ENCODE assay signal across 8 mouse cellular contexts in the genomic region with DNA sequence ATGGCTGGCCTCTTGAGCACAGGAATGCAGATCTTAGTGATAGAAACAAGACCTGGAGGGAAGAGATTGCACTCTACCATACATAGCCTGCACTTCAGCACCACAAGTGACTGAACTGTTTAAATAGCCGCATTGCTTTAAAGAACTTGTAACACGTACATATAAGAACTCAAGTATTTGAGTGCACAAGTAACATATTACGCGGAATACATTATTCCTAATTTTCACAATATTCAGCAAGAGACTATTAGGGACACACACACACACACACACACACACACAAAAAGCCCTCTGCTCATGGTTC. TPM values are rescaled to one million over a fixed set of nuclear protein-coding genes. Genes with fewer than 3 reads are reported as not detected.
DNase-seq lines count a peak whose midpoint lies in the region; ATAC-seq and TF ChIP-seq lines count a peak whose summit lies in the region.

No protein-coding gene starts in this region.

- ATAC-seq in kidney, embryonic 14.5 days (ENCODE audit: low FRiP score, low TSS enrichment): no peak
- no peak for ATAC-seq in hindbrain, embryonic 16.5 days
- ATAC-seq in midbrain, embryonic 14.5 days (ENCODE audit: low FRiP score, low TSS enrichment): no peak

- no peaks in the 10 kb centered on the region for H3K36me3 ChIP-seq in kidney, embryonic 14.5 days (ENCODE audit: control insufficient read depth, insufficient read depth, low read length)
- no peaks in the 10 kb centered on the region for H3K36me3 ChIP-seq in hindbrain, embryonic 16.5 days (ENCODE audit: control insufficient read depth, insufficient read depth, low read length)
- H3K36me3 ChIP-seq in midbrain, embryonic 14.5 days (ENCODE audit: control insufficient read depth, insufficient read depth, low read length): no peaks in the 10 kb centered on the region

- H3K4me1 ChIP-seq in kidney, embryonic 14.5 days (ENCODE audit: control insufficient read depth, insufficient read depth, low read length): peaks cover 15% of the 10 kb centered on the region; the same call in 1 of the 2 replicates
- peaks cover 6% of the 10 kb centered on the region for H3K4me1 ChIP-seq in cortical plate, adult 2 months (ENCODE audit: control insufficient read depth, insufficient read depth, low read length)
- peaks cover 30% of the 10 kb centered on the region for H3K4me1 ChIP-seq in hindbrain, embryonic 16.5 days (ENCODE audit: control insufficient read depth, insufficient read depth, low read depth, low read length)
- H3K4me1 ChIP-seq in midbrain, embryonic 14.5 days (ENCODE audit: control insufficient read depth, insufficient read depth, low read length): peaks cover 17% of the 10 kb centered on the region

- H3K4me2 ChIP-seq in kidney, embryonic 14.5 days (replicated peaks; ENCODE audit: low read depth, low read length): peak overlapping the region; percentile 55
- peak overlapping the region; percentile 85 for H3K4me2 ChIP-seq in hindbrain, embryonic 16.5 days (ENCODE audit: low read length)
- H3K4me2 ChIP-seq in midbrain, embryonic 14.5 days (ENCODE audit: low read length): peak overlapping the region; percentile 71

- 68% methylated on average over 4 of the region's 4 CpGs for WGBS in kidney, embryonic 14.5 days
- 72% methylated on average over 4 of the region's 4 CpGs for WGBS in hindbrain, embryonic 16.5 days
- WGBS in midbrain, embryonic 14.5 days: 76% methylated on average over 4 of the region's 4 CpGs

- no peak for TF ChIP-seq POLR2A in cortical plate, adult 2 months (IDR thresholded peaks at IDR 0.05; ENCODE audit: extremely low read depth, insufficient read depth, low read length)

- no peak for TF ChIP-seq CTCF in cortical plate, adult 2 months (IDR thresholded peaks at IDR 0.05; ENCODE audit: extremely low read depth, insufficient read depth, low read length)

- H3K27me3 ChIP-seq in kidney, embryonic 14.5 days (ENCODE audit: control insufficient read depth, insufficient read depth, low read length): no peaks in the 10 kb centered on the region
- no peaks in the 10 kb centered on the region for H3K27me3 ChIP-seq in hindbrain, embryonic 16.5 days (replicated peaks; ENCODE audit: control insufficient read depth, insufficient read depth, low read length)
- no peaks in the 10 kb centered on the region for H3K27me3 ChIP-seq in midbrain, embryonic 14.5 days (ENCODE audit: control insufficient read depth, insufficient read depth, low read length)

- H3K4me3 ChIP-seq in kidney, embryonic 14.5 days (ENCODE audit: low read length): peak overlapping the region; percentile 67
- peak overlapping the region; percentile 86; the same call in 1 of the 2 replicates for H3K4me3 ChIP-seq in cortical plate, adult 2 months (ENCODE audit: insufficient read depth, low read length)
- H3K4me3 ChIP-seq in hindbrain, embryonic 16.5 days (ENCODE audit: low read length): peak overlapping the region; percentile 76
- H3K4me3 ChIP-seq in midbrain, embryonic 14.5 days (replicated peaks; ENCODE audit: low read depth, low read length): peak overlapping the region; percentile 76

- peak overlapping the region; percentile 42 for H3K27ac ChIP-seq in kidney, embryonic 14.5 days (ENCODE audit: low read depth, low read length)
- no peak overlapping the region for H3K27ac ChIP-seq in cortical plate, adult 2 months (ENCODE audit: insufficient read depth, low read length)
- H3K27ac ChIP-seq in hindbrain, embryonic 16.5 days (ENCODE audit: low read depth, low read length): peak overlapping the region; percentile 71; the same call in 1 of the 2 replicates
- H3K27ac ChIP-seq in midbrain, embryonic 14.5 days (replicated peaks; ENCODE audit: low read depth, low read length): peak overlapping the region; percentile 73

- peak overlapping the region; percentile 32; the same call in 1 of the 2 replicates for H3K9ac ChIP-seq in kidney, embryonic 14.5 days (ENCODE audit: low read depth, low read length)
- H3K9ac ChIP-seq in hindbrain, embryonic 16.5 days (ENCODE audit: low read depth, low read length): peak overlapping the region; percentile 64
- H3K9ac ChIP-seq in midbrain, embryonic 14.5 days (replicated peaks; ENCODE audit: low read length): peak overlapping the region; percentile 91

- DNase-seq in kidney, postnatal 36 days: no peak
- DNase-seq in midbrain, embryonic 14.5 days: no peak
- DNase-seq in frontal cortex, postnatal 14 days (ENCODE audit: low spot score in 2 of 2): no peak
- DNase-seq in right cerebral cortex, postnatal 25 days: no peak
- DNase-seq in frontal cortex, postnatal 10 days (ENCODE audit: low spot score in 2 of 2): no peak

- H3K9me3 ChIP-seq in kidney, embryonic 14.5 days (ENCODE audit: control insufficient read depth, low read length): no peaks in the 10 kb centered on the region
- H3K9me3 ChIP-seq in hindbrain, embryonic 16.5 days (ENCODE audit: control insufficient read depth, low read length): no peaks in the 10 kb centered on the region
- no peaks in the 10 kb centered on the region for H3K9me3 ChIP-seq in midbrain, embryonic 14.5 days (ENCODE audit: control insufficient read depth, low read length)

RNA-seq across cellular contexts. Expression of gene Cttnbp2nl, which starts 0.7 kb away (rescaled TPM):
- 11.5 and 27.4 TPM in 2 replicates for polyA plus RNA-seq in kidney, embryonic 14.5 days (2014; fragmentation: Nextera tagmentation; extraction: Ambion mirVana)
- 6.3 and 6.8 TPM in 2 replicates for polyA plus RNA-seq in cortical plate, adult 2 months (2012; rRNA removed)
- polyA plus RNA-seq in hindbrain, embryonic 16.5 days (2015; fragmentation: Nextera tagmentation; extraction: Ambion mirVana): 40.6 and 49.4 TPM in 2 replicates
- polyA plus RNA-seq in midbrain, embryonic 14.5 days (2014; fragmentation: Nextera tagmentation; extraction: Ambion mirVana): 36.5 and 59.7 TPM in 2 replicates

RNA-seq across cellular contexts. Expression of gene 4930564D02Rik, which starts 13.0 kb away (rescaled TPM):
- polyA plus RNA-seq in kidney, embryonic 14.5 days (2014; fragmentation: Nextera tagmentation; extraction: Ambion mirVana): not detected in 2 replicates
- polyA plus RNA-seq in cortical plate, adult 2 months (2012; rRNA removed): not detected in 2 replicates
- polyA plus RNA-seq in hindbrain, embryonic 16.5 days (2015; fragmentation: Nextera tagmentation; extraction: Ambion mirVana): not detected in 2 replicates
- not detected in 2 replicates for polyA plus RNA-seq in midbrain, embryonic 14.5 days (2014; fragmentation: Nextera tagmentation; extraction: Ambion mirVana)

Comparison
In these comparisons a context has a peak if more than half of its experiments do, and no peak if none do; other contexts are left out.
1. H3K9ac ChIP-seq: peak in every context shown above with its lines; median percentile 91 in midbrain, embryonic 14.5 days; 64 in hindbrain, embryonic 16.5 days; 32 in kidney, embryonic 14.5 days.